Comparison of ENCODE assay signal across 8 mouse cellular contexts in genomic region chr2:22895282-22896273, GRCm38 (mm10). TPM values are rescaled to one million over a fixed set of nuclear protein-coding genes. Genes with fewer than 3 reads are reported as not detected.
DNase-seq lines count a peak whose midpoint lies in the region; ATAC-seq and TF ChIP-seq lines count a peak whose summit lies in the region.

Pdss1 (plus strand) TSS chr2:22895522.

- H3K27me3 ChIP-seq in forebrain, embryonic 10.5 days (ENCODE audit: poor library complexity, severe bottlenecking): no peaks in the 10 kb centered on the region
- H3K27me3 ChIP-seq in heart, embryonic 15.5 days: no peaks in the 10 kb centered on the region
- no peaks in the 10 kb centered on the region for H3K27me3 ChIP-seq in liver, embryonic 14.5 days (ENCODE audit: control insufficient read depth, insufficient read depth, low read length)
- H3K27me3 ChIP-seq in neural tube, embryonic 11.5 days (ENCODE audit: control insufficient read depth, insufficient read depth, low read length): no peaks in the 10 kb centered on the region
- no peaks in the 10 kb centered on the region for H3K27me3 ChIP-seq in stomach, postnatal 0 days (ENCODE audit: control insufficient read depth, insufficient read depth, low read length)

- TF ChIP-seq CTCF in liver, embryonic 14.5 days (IDR thresholded peaks at IDR 0.05; ENCODE audit: low read depth): no peak
- TF ChIP-seq CTCF in stomach, postnatal 0 days (IDR thresholded peaks at IDR 0.05; ENCODE audit: low read depth): no peak

- peaks cover 21% of the 10 kb centered on the region for H3K4me1 ChIP-seq in forebrain, embryonic 10.5 days
- 0 out of 2 replicates have a peak, but pooled peaks cover 2% of the 10 kb centered on the region for H3K4me1 ChIP-seq in heart, embryonic 15.5 days (replicated peaks)
- peaks cover 5% of the 10 kb centered on the region in 2 experiments for H3K4me1 ChIP-seq in liver, embryonic 14.5 days (replicated peaks; ENCODE audit: control insufficient read depth in 2 of 2, insufficient read depth in 2 of 2, low read length in 1 of 2)
- H3K4me1 ChIP-seq in neural tube, embryonic 11.5 days (ENCODE audit: control insufficient read depth, insufficient read depth, low read length): no peaks in the 10 kb centered on the region
- H3K4me1 ChIP-seq in stomach, postnatal 0 days (replicated peaks; ENCODE audit: control insufficient read depth, insufficient read depth): 0 out of 2 replicates have a peak, but pooled peaks cover 2% of the 10 kb centered on the region

- H3K27ac ChIP-seq in forebrain, embryonic 10.5 days: peak within 1 kb of the TSS; percentile 89
- H3K27ac ChIP-seq in heart, embryonic 15.5 days: peak within 1 kb of the TSS; percentile 90
- H3K27ac ChIP-seq in liver, embryonic 14.5 days: peak within 1 kb of the TSS; percentile 71
- H3K27ac ChIP-seq in neural tube, embryonic 11.5 days (ENCODE audit: low read depth, low read length): peak within 1 kb of the TSS; percentile 68
- H3K27ac ChIP-seq in stomach, postnatal 0 days (replicated peaks): peak within 1 kb of the TSS; percentile 86

- H3K4me2 ChIP-seq in heart, embryonic 15.5 days: peak within 1 kb of the TSS; percentile 67
- H3K4me2 ChIP-seq in liver, embryonic 14.5 days (ENCODE audit: low read depth): peak within 1 kb of the TSS; percentile 83
- H3K4me2 ChIP-seq in neural tube, embryonic 11.5 days (ENCODE audit: low read depth): peak within 1 kb of the TSS; percentile 64
- H3K4me2 ChIP-seq in stomach, postnatal 0 days (replicated peaks; ENCODE audit: low read depth): peak within 1 kb of the TSS; percentile 68

- DNase-seq in CD8-positive naive resting alpha-beta T cell, adult 2 months (ENCODE audit: low read depth in 2 of 2, low spot score in 2 of 2): peak; percentile 69 to 74
- DNase-seq in c-Kit-positive CD71-negative TER-119-negative erythroid progenitor cells, embryonic 14.5 days (ENCODE audit: low read depth): peak; percentile 96
- DNase-seq in forebrain, embryonic 10.5 days (ENCODE audit: extremely low spot score, low spot score): peak; percentile 91
- DNase-seq in kidney, postnatal 25 days: peak; percentile 89 to 96
- peak; percentile 79 to 85 (median 81) for DNase-seq in liver, embryonic 14.5 days (ENCODE audit: low read depth in 3 of 3, low spot score in 3 of 3)
- peak; percentile 90 for DNase-seq in neural tube, embryonic 11.5 days (ENCODE audit: low spot score)
- DNase-seq in stomach, postnatal 0 days (ENCODE audit: low spot score): peak; percentile 94

- no peaks in the 10 kb centered on the region for H3K9me3 ChIP-seq in forebrain, embryonic 10.5 days
- no peaks in the 10 kb centered on the region for H3K9me3 ChIP-seq in heart, embryonic 15.5 days (replicated peaks)
- no peaks in the 10 kb centered on the region for H3K9me3 ChIP-seq in liver, embryonic 14.5 days (ENCODE audit: control insufficient read depth, low read length)
- H3K9me3 ChIP-seq in neural tube, embryonic 11.5 days (ENCODE audit: control insufficient read depth, low read length): no peaks in the 10 kb centered on the region
- H3K9me3 ChIP-seq in stomach, postnatal 0 days (ENCODE audit: control insufficient read depth, low read length): no peaks in the 10 kb centered on the region

- peak within 1 kb of the TSS; percentile 77 for H3K9ac ChIP-seq in heart, embryonic 15.5 days
- peak within 1 kb of the TSS; percentile 87 for H3K9ac ChIP-seq in liver, embryonic 14.5 days (replicated peaks)
- peak within 1 kb of the TSS; percentile 67 for H3K9ac ChIP-seq in neural tube, embryonic 11.5 days (ENCODE audit: low read length)
- H3K9ac ChIP-seq in stomach, postnatal 0 days (ENCODE audit: low read length): peak within 1 kb of the TSS; percentile 80

- ATAC-seq in heart, embryonic 15.5 days (replicated peaks; ENCODE audit: insufficient number of reproducible peaks, insufficient read depth, low FRiP score, low read depth): peak; percentile 98
- peak; percentile 98 for ATAC-seq in liver, embryonic 14.5 days (ENCODE audit: insufficient read depth)
- ATAC-seq in neural tube, embryonic 11.5 days (ENCODE audit: insufficient read depth, low FRiP score, low TSS enrichment): peak; percentile 98
- peak; percentile 100 for ATAC-seq in stomach, postnatal 0 days (ENCODE audit: low FRiP score, low TSS enrichment)

- H3K36me3 ChIP-seq in forebrain, embryonic 10.5 days (replicated peaks): peaks cover 5% of the 10 kb centered on the region; the same call in 1 of the 2 replicates
- H3K36me3 ChIP-seq in heart, embryonic 15.5 days: no peaks in the 10 kb centered on the region
- H3K36me3 ChIP-seq in liver, embryonic 14.5 days (replicated peaks; ENCODE audit: control insufficient read depth, insufficient read depth, low read depth): no peaks in the 10 kb centered on the region
- no peaks in the 10 kb centered on the region for H3K36me3 ChIP-seq in neural tube, embryonic 11.5 days (ENCODE audit: control insufficient read depth, insufficient read depth, low read length)
- H3K36me3 ChIP-seq in stomach, postnatal 0 days (ENCODE audit: control insufficient read depth, insufficient read depth, low read length): no peaks in the 10 kb centered on the region

- WGBS in forebrain, embryonic 10.5 days: under 1% methylated on average over 81 of the region's 81 CpGs
- under 1% methylated on average over 80 of the region's 81 CpGs for WGBS in heart, embryonic 15.5 days
- WGBS in liver, embryonic 14.5 days (ENCODE audit: insufficient replicate concordance): under 1% methylated on average over 81 of the region's 81 CpGs
- WGBS in neural tube, embryonic 11.5 days: under 1% methylated on average over 81 of the region's 81 CpGs
- under 1% methylated on average over 81 of the region's 81 CpGs for WGBS in stomach, postnatal 0 days

- peak; percentile 42; the same call in 1 of the 2 replicates for TF ChIP-seq EP300 in liver, embryonic 14.5 days (IDR thresholded peaks at IDR 0.05; ENCODE audit: low read depth)
- TF ChIP-seq EP300 in stomach, postnatal 0 days (optimal IDR thresholded peaks at IDR 0.05): peak; percentile 65

- peak within 1 kb of the TSS; percentile 94 for H3K4me3 ChIP-seq in forebrain, embryonic 10.5 days
- peak within 1 kb of the TSS; percentile 90 for H3K4me3 ChIP-seq in heart, embryonic 15.5 days
- peak within 1 kb of the TSS; percentile 76 to 98 for H3K4me3 ChIP-seq in liver, embryonic 14.5 days (ENCODE audit: insufficient read depth in 1 of 2, low read depth in 2 of 2, low read length in 2 of 2)
- peak within 1 kb of the TSS; percentile 77 for H3K4me3 ChIP-seq in neural tube, embryonic 11.5 days (ENCODE audit: low read depth, low read length)
- peak within 1 kb of the TSS; percentile 97 for H3K4me3 ChIP-seq in stomach, postnatal 0 days (ENCODE audit: low read depth, low read length)

RNA-seq across cellular contexts. Expression of gene Pdss1, which starts in this region (rescaled TPM):
- polyA plus RNA-seq in forebrain, embryonic 10.5 days (2016; fragmentation: Nextera tagmentation; extraction: Ambion mirVana): 27.0 and 28.0 TPM in 2 replicates
- polyA plus RNA-seq in heart, embryonic 15.5 days (2015; fragmentation: Nextera tagmentation; extraction: Ambion mirVana): 29.0 TPM in 2 replicates
- polyA plus RNA-seq in liver, embryonic 14.5 days (2012; rRNA removed): 7.0 and 8.8 TPM in 2 replicates
- 14.0 and 15.4 TPM in 2 replicates for polyA plus RNA-seq in liver, embryonic 14.5 days (2014; fragmentation: Nextera tagmentation; extraction: Ambion mirVana)
- 22.6 and 23.7 TPM in 2 replicates for polyA plus RNA-seq in neural tube, embryonic 11.5 days (2014; fragmentation: Nextera tagmentation; extraction: Ambion mirVana)
- polyA plus RNA-seq in stomach, postnatal 0 days (2015; fragmentation: Nextera tagmentation; extraction: Ambion mirVana): 12.3 and 13.1 TPM in 2 replicates

Comparison
In these comparisons a context has a peak if more than half of its experiments do, and no peak if none do; other contexts are left out.
1. Peak in every context shown above with its lines: DNase-seq, ATAC-seq, H3K4me3 ChIP-seq and H3K27ac ChIP-seq.